Mouse (Mus musculus) stomach, postnatal 0 days (tissue): ENCODE measurements around the gene Copz1.

Experiments
- CTCF ChIP-seq: IDR thresholded peaks from 2 replicates; pipeline ENCODE4 v1.5.1; 2016; ENCODE audit warnings: antibody characterized with exemption, low read depth, mild to moderate bottlenecking, moderate library complexity
- EP300 ChIP-seq: optimal IDR thresholded peaks from 2 replicates; pipeline ENCODE3; 2016; ENCODE audit warnings: antibody characterized with exemption

DNA sequence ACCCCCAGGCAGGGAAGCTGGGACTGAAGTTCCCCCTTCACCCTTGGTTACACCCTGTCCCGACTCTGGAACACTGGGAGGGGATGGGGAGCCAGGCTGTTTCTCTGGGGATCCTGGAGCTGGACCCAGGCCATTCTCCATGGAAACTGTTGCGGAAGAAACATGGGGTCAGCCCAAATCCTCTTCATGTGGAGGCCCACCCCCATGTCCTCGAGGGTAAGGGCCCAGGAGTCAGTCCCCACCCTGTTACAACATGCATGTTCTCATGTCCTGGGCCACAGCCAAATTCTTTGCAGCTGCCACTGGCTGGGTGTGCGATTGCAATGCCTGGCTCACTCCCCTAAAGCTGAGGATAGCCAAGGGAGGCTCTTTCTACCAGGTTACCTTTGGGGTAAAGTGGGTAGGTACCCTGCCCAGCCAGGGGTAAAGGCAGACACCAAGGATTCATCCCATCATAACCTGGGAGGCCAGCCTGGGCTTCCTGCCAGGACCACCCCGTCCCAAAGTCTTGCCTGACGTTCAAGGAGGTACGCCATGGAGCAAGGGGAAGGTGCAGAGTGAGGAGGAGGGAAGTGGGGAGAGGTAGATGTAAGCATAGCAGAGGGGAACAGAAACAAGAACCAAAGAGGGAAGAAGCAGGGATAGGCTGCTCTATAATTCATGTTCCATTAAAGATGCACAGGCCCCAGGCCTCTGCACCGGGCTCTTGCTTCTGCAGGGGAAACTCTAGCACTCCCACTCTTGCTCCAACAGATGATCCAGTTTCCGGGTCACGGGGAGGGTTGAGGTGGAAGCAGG is 43.7 kb downstream of the Copz1 start:
- TF ChIP-seq CTCF: no peak
- no peak for TF ChIP-seq EP300
